ENCODE assay signal across 28 mouse cellular contexts in genomic region chr12:87405165-87405564, GRCm38 (mm10). TPM values are rescaled to one million over a fixed set of nuclear protein-coding genes. Genes with fewer than 3 reads are reported as not detected.
DNase-seq lines count a peak whose midpoint lies in the region; ATAC-seq and TF ChIP-seq lines count a peak whose summit lies in the region.
"Had no signal": no experiment of that assay in that cellular context is flagged by ENCODE, and none has a peak within 500 bp of the region (broad histone marks: within the 10 kb centered on the region; RNA-seq: fewer than 3 reads in every experiment).

No protein-coding gene starts in this region.

- H3K4me2 ChIP-seq in lung, postnatal 0 days (replicated peaks; ENCODE audit: low read depth, low read length) = no peak overlapping the region
- H3K4me2 ChIP-seq in intestine, postnatal 0 days (replicated peaks; ENCODE audit: low read depth) = no peak overlapping the region
- no peak overlapping the region for H3K4me2 ChIP-seq in stomach, postnatal 0 days (replicated peaks; ENCODE audit: low read depth)
- H3K4me2 ChIP-seq: embryonic facial prominence, embryonic 13.5 days; embryonic facial prominence, embryonic 15.5 days; forebrain, embryonic 12.5 days had no signal

- H3K27me3 ChIP-seq in lung, postnatal 0 days (replicated peaks; ENCODE audit: insufficient read depth, low read length) = no peaks in the 10 kb centered on the region
- H3K27me3 ChIP-seq in intestine, postnatal 0 days (replicated peaks; ENCODE audit: control insufficient read depth, insufficient read depth, low read length) = no peaks in the 10 kb centered on the region
- H3K27me3 ChIP-seq in small intestine, adult 2 months (ENCODE audit: control insufficient read depth, insufficient read depth, low read length) = no peaks in the 10 kb centered on the region
- no peaks in the 10 kb centered on the region for H3K27me3 ChIP-seq in stomach, postnatal 0 days (ENCODE audit: control insufficient read depth, insufficient read depth, low read length)
- no peaks in the 10 kb centered on the region for H3K27me3 ChIP-seq in embryonic facial prominence, embryonic 10.5 days (replicated peaks; ENCODE audit: low read depth, poor library complexity, severe bottlenecking)
- H3K27me3 ChIP-seq: CH12.LX; embryonic facial prominence, embryonic 13.5 days; embryonic facial prominence, embryonic 15.5 days; forebrain, embryonic 12.5 days; Patski had no signal

- peak; percentile 70 for DNase-seq in lung, postnatal 0 days (ENCODE audit: low spot score)
- no peak for DNase-seq in lung, postnatal 14 days
- DNase-seq in stomach, postnatal 0 days (ENCODE audit: low spot score) = peak; percentile 51
- no peak for DNase-seq in natural killer cell, adult 2 months (ENCODE audit: low spot score in 2 of 2)
- no peak for DNase-seq in embryonic facial prominence, embryonic 10.5 days (ENCODE audit: low spot score)
- no peak for DNase-seq in right cerebral cortex, postnatal 4 days
- DNase-seq: adrenal gland, adult 8-10 months; adrenal gland, postnatal 14 days; adrenal gland, postnatal 36 days; B cell, adult 2 months; cerebellum, adult 11-12 months; cerebellum, adult 2 months; cerebellum, adult 9-10 months; cerebellum, postnatal 10 days; cerebellum, postnatal 25 days had no signal

- ATAC-seq in lung, postnatal 0 days = no peak
- peak; percentile 60 for ATAC-seq in intestine, postnatal 0 days
- peak; percentile 69 for ATAC-seq in stomach, postnatal 0 days (ENCODE audit: low FRiP score, low TSS enrichment)
- ATAC-seq: activated CD4-positive, CD25-positive, alpha-beta regulatory T cell, adult 4 months; CD4-positive, CD25-positive, alpha-beta regulatory T cell, adult 4 months; forebrain, embryonic 14.5 days; Patski had no signal

- H3K9ac ChIP-seq in lung, postnatal 0 days (replicated peaks; ENCODE audit: low read depth) = no peak overlapping the region
- H3K9ac ChIP-seq in intestine, postnatal 0 days (ENCODE audit: low read depth, low read length) = no peak overlapping the region
- no peak overlapping the region for H3K9ac ChIP-seq in stomach, postnatal 0 days (ENCODE audit: low read length)
- H3K9ac ChIP-seq: embryonic facial prominence, embryonic 13.5 days; embryonic facial prominence, embryonic 15.5 days; forebrain, embryonic 12.5 days had no signal

- no peak for TF ChIP-seq CTCF in lung, postnatal 0 days (IDR thresholded peaks at IDR 0.05)
- TF ChIP-seq CTCF in intestine, postnatal 0 days (IDR thresholded peaks at IDR 0.05; ENCODE audit: low read depth) = no peak
- TF ChIP-seq CTCF in small intestine, adult 2 months (IDR thresholded peaks at IDR 0.05; ENCODE audit: extremely low read depth, insufficient read length, insufficient replicate concordance, low read depth, low read length) = no peak
- no peak for TF ChIP-seq CTCF in stomach, postnatal 0 days (IDR thresholded peaks at IDR 0.05; ENCODE audit: low read depth)

- no peak for TF ChIP-seq POLR2A in small intestine, adult 2 months (IDR thresholded peaks at IDR 0.05; ENCODE audit: low read depth, low read length)

- H3K36me3 ChIP-seq in lung, postnatal 0 days (ENCODE audit: insufficient read depth, low read length) = no peaks in the 10 kb centered on the region
- H3K36me3 ChIP-seq in intestine, postnatal 0 days (ENCODE audit: control insufficient read depth, insufficient read depth) = no peaks in the 10 kb centered on the region
- H3K36me3 ChIP-seq in small intestine, adult 2 months (ENCODE audit: control insufficient read depth, insufficient read depth, low read length) = no peaks in the 10 kb centered on the region
- no peaks in the 10 kb centered on the region for H3K36me3 ChIP-seq in stomach, postnatal 0 days (ENCODE audit: control insufficient read depth, insufficient read depth, low read length)
- no peaks in the 10 kb centered on the region for H3K36me3 ChIP-seq in embryonic facial prominence, embryonic 10.5 days (replicated peaks)
- H3K36me3 ChIP-seq: embryonic facial prominence, embryonic 13.5 days; embryonic facial prominence, embryonic 15.5 days; forebrain, embryonic 10.5 days; forebrain, embryonic 12.5 days; G1E had no signal

- no peak overlapping the region for H3K4me3 ChIP-seq in lung, postnatal 0 days (ENCODE audit: low read depth, low read length)
- H3K4me3 ChIP-seq in intestine, postnatal 0 days (ENCODE audit: low read depth, low read length) = no peak overlapping the region
- no peak overlapping the region for H3K4me3 ChIP-seq in small intestine, adult 2 months (ENCODE audit: low read depth, low read length)
- H3K4me3 ChIP-seq in stomach, postnatal 0 days (ENCODE audit: low read depth, low read length) = no peak overlapping the region
- no peak overlapping the region for H3K4me3 ChIP-seq in embryonic facial prominence, embryonic 10.5 days
- H3K4me3 ChIP-seq: embryonic facial prominence, embryonic 13.5 days; embryonic facial prominence, embryonic 15.5 days; erythroblast, embryonic 14.5 days; forebrain, embryonic 10.5 days; forebrain, embryonic 12.5 days had no signal

- WGBS in lung, postnatal 0 days = 62% methylated on average over 4 of the region's 4 CpGs
- WGBS in intestine, postnatal 0 days = 43% methylated on average over 4 of the region's 4 CpGs
- 31% methylated on average over 4 of the region's 4 CpGs for WGBS in small intestine, adult 2 months
- WGBS in stomach, postnatal 0 days = 56% methylated on average over 4 of the region's 4 CpGs
- 88% methylated on average over 4 of the region's 4 CpGs for WGBS in embryonic facial prominence, embryonic 10.5 days

- no peaks in the 10 kb centered on the region for H3K9me3 ChIP-seq in lung, postnatal 0 days (ENCODE audit: low read length)
- H3K9me3 ChIP-seq in intestine, postnatal 0 days (ENCODE audit: control insufficient read depth) = no peaks in the 10 kb centered on the region
- H3K9me3 ChIP-seq in stomach, postnatal 0 days (ENCODE audit: control insufficient read depth, low read length) = no peaks in the 10 kb centered on the region
- no peaks in the 10 kb centered on the region for H3K9me3 ChIP-seq in embryonic facial prominence, embryonic 10.5 days
- H3K9me3 ChIP-seq: embryonic facial prominence, embryonic 13.5 days; embryonic facial prominence, embryonic 15.5 days; forebrain, embryonic 10.5 days; forebrain, embryonic 12.5 days; G1E had no signal

- peaks cover 14% of the 10 kb centered on the region; the same call in 1 of the 2 replicates for H3K4me1 ChIP-seq in lung, postnatal 0 days (ENCODE audit: insufficient read depth, low read depth, low read length)
- 0 out of 2 replicates have a peak, but pooled peaks cover 6% of the 10 kb centered on the region for H3K4me1 ChIP-seq in intestine, postnatal 0 days (replicated peaks; ENCODE audit: control insufficient read depth, insufficient read depth, low read length)
- H3K4me1 ChIP-seq in small intestine, adult 2 months (ENCODE audit: control insufficient read depth, insufficient read depth, insufficient read length, low read length) = peaks cover 20% of the 10 kb centered on the region
- H3K4me1 ChIP-seq in stomach, postnatal 0 days (replicated peaks; ENCODE audit: control insufficient read depth, insufficient read depth) = 0 out of 2 replicates have a peak, but pooled peaks cover 2% of the 10 kb centered on the region
- peaks cover 10% of the 10 kb centered on the region for H3K4me1 ChIP-seq in embryonic facial prominence, embryonic 10.5 days

- TF ChIP-seq EP300 in lung, postnatal 0 days (IDR thresholded peaks at IDR 0.05) = no peak
- TF ChIP-seq EP300 in stomach, postnatal 0 days (optimal IDR thresholded peaks at IDR 0.05) = no peak

- H3K27ac ChIP-seq in lung, postnatal 0 days (ENCODE audit: low read length) = peak overlapping the region; percentile 72
- H3K27ac ChIP-seq in intestine, postnatal 0 days (ENCODE audit: low read depth, low read length) = peak overlapping the region; percentile 31
- H3K27ac ChIP-seq in small intestine, adult 2 months (ENCODE audit: insufficient read depth, low read depth, low read length) = peak overlapping the region; percentile 97
- peak overlapping the region; percentile 83 for H3K27ac ChIP-seq in stomach, postnatal 0 days (replicated peaks)
- no peak overlapping the region for H3K27ac ChIP-seq in embryonic facial prominence, embryonic 10.5 days (replicated peaks)
- H3K27ac ChIP-seq: embryonic facial prominence, embryonic 13.5 days; embryonic facial prominence, embryonic 15.5 days; forebrain, embryonic 10.5 days; forebrain, embryonic 12.5 days had no signal

RNA-seq across cellular contexts. Expression of gene Sptlc2, which starts 17.0 kb away (rescaled TPM):
- 194 and 216 TPM in 2 replicates for polyA plus RNA-seq in lung, postnatal 0 days (2015; fragmentation: Nextera tagmentation; extraction: Ambion mirVana)
- 186 and 199 TPM in 2 replicates for polyA plus RNA-seq in intestine, postnatal 0 days (2015; fragmentation: Nextera tagmentation; extraction: Ambion mirVana)
- polyA plus RNA-seq in small intestine, adult 2 months (2012; rRNA removed) = 10.7 and 13.5 TPM in 2 replicates
- 201 and 204 TPM in 2 replicates for polyA plus RNA-seq in stomach, postnatal 0 days (2015; fragmentation: Nextera tagmentation; extraction: Ambion mirVana)
- 58.5 and 61.8 TPM in 2 replicates for polyA plus RNA-seq in embryonic facial prominence, embryonic 10.5 days (2016; fragmentation: Nextera tagmentation; extraction: Ambion mirVana)

RNA-seq across cellular contexts. Expression of gene Slirp, which starts 38.5 kb away (rescaled TPM):
- polyA plus RNA-seq in lung, postnatal 0 days (2015; fragmentation: Nextera tagmentation; extraction: Ambion mirVana) = 158 and 175 TPM in 2 replicates
- 250 and 272 TPM in 2 replicates for polyA plus RNA-seq in intestine, postnatal 0 days (2015; fragmentation: Nextera tagmentation; extraction: Ambion mirVana)
- 2.9 and 4.1 TPM in 2 replicates for polyA plus RNA-seq in small intestine, adult 2 months (2012; rRNA removed)
- 226 and 238 TPM in 2 replicates for polyA plus RNA-seq in stomach, postnatal 0 days (2015; fragmentation: Nextera tagmentation; extraction: Ambion mirVana)
- 311 and 324 TPM in 2 replicates for polyA plus RNA-seq in embryonic facial prominence, embryonic 10.5 days (2016; fragmentation: Nextera tagmentation; extraction: Ambion mirVana)
- polyA plus RNA-seq: erythroblast, embryonic 14.5 days had no signal

RNA-seq across cellular contexts. Expression of gene Alkbh1, which starts 38.7 kb away (rescaled TPM):
- polyA plus RNA-seq in lung, postnatal 0 days (2015; fragmentation: Nextera tagmentation; extraction: Ambion mirVana) = 15.2 and 20.1 TPM in 2 replicates
- polyA plus RNA-seq in intestine, postnatal 0 days (2015; fragmentation: Nextera tagmentation; extraction: Ambion mirVana) = 13.6 and 21.9 TPM in 2 replicates
- 5.7 and 6.0 TPM in 2 replicates for polyA plus RNA-seq in small intestine, adult 2 months (2012; rRNA removed)
- polyA plus RNA-seq in stomach, postnatal 0 days (2015; fragmentation: Nextera tagmentation; extraction: Ambion mirVana) = 21.7 and 21.8 TPM in 2 replicates
- polyA plus RNA-seq in embryonic facial prominence, embryonic 10.5 days (2016; fragmentation: Nextera tagmentation; extraction: Ambion mirVana) = 69.6 and 76.0 TPM in 2 replicates

Comparison
In these comparisons a context has a peak if more than half of its experiments do, and no peak if none do; other contexts are left out.
1. DNase-seq: peak in lung, postnatal 0 days (single experiment) and stomach, postnatal 0 days (single experiment); none in lung, postnatal 14 days (single experiment), natural killer cell, adult 2 months (0 of 2), embryonic facial prominence, embryonic 10.5 days (single experiment) and right cerebral cortex, postnatal 4 days (single experiment).
2. RNA of gene Slirp, which starts 38.5 kb away (polyA plus RNA-seq): 311 to 324 TPM in embryonic facial prominence, embryonic 10.5 days, 250 to 272 TPM in intestine, postnatal 0 days, 226 to 238 TPM in stomach, postnatal 0 days and 158 to 175 TPM in lung, postnatal 0 days; 2.9 to 4.1 TPM in small intestine, adult 2 months; every median in the first group is over 10 times any median in the second.